Mouse (Mus musculus): ENCODE data around the gene Sh3rf3.

DNA sequence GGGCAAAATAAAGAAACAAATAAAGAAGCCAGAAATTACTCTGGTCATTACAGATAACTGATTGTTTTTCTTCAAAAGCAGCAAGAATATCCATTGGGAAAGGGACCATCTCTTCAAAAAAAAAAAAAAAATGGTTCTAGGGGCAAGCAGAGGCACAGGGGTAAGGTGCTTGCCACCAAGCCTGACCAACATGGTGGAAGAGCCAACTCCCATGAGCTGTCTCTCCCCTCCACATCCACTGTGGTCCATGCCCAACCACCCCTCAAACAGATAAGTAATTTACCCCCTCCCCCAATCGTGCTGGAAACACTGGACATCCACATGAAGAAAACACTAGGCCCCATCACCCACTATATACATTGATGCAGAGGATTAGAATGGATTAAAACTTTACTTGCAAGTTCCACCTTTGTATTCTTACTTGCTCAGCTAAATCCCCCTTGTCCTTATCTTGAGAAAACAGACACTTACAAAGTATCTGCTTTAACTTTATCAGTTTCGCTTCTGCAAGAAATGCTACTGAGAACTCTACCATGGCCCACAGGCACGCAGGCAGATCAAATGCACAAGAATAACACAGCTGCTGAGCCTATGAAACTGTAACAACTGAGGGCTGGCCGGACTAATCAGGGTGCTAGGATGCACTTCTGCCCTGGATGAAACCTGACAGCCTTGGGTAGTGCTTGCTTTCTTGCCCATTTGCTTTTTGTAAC is 349.2 kb downstream of the Sh3rf3 start:
- TF ChIP-seq CTCF (conservative IDR thresholded peaks at IDR 0.05; ENCODE audit: low read length) (no peak), NANOG (IDR thresholded peaks at IDR 0.05; ENCODE audit: borderline replicate concordance, low read length) (no peak)

Data from E14TG2a.4 (cell line).